Mouse (Mus musculus) forebrain, embryonic 16.5 days (tissue): Measurements from ENCODE around the gene Lrp11. TPM values are rescaled to one million over a fixed set of nuclear protein-coding genes. Genes with fewer than 3 reads are reported as not detected.

Source experiments
- polyA plus RNA-seq: library from polyadenylated mRNA; unstranded; fragments of >200 nt; fragmentation: Nextera tagmentation; extraction: Ambion mirVana; gene quantifications from 2 replicates; pipeline ENCODE4 v1.2.1, GENCODE M21; 2015

The Lrp11 gene
- polyA plus RNA-seq, 1 experiment from 2014 or later, result 38.6 TPM

Other genes with a start within 250 kb of the Lrp11 start
- 0.82 and 1.1 TPM in 2 replicates for gene Ulbp1, start 116.2 kb upstream of the Lrp11 start, polyA plus RNA-seq
- gene Nup43, start 77.7 kb downstream of the Lrp11 start, polyA plus RNA-seq, result 37.0 and 38.7 TPM in 2 replicates
- gene Pcmt1, start 91.3 kb downstream of the Lrp11 start, polyA plus RNA-seq, result 170 and 173 TPM in 2 replicates
- gene Lats1, start 91.4 kb downstream of the Lrp11 start, polyA plus RNA-seq, result 11.2 and 13.0 TPM in 2 replicates
- 39.8 and 45.2 TPM in 2 replicates for gene Katna1, start 136.2 kb downstream of the Lrp11 start, polyA plus RNA-seq
- gene Ginm1, start 203.0 kb downstream of the Lrp11 start, polyA plus RNA-seq, result 46.5 and 51.4 TPM in 2 replicates
- 63.7 and 65.0 TPM in 2 replicates for gene Ppil4, start 203.1 kb downstream of the Lrp11 start, polyA plus RNA-seq
- gene Zc3h12d, start 242.7 kb downstream of the Lrp11 start, polyA plus RNA-seq, result 0.06 and 0.08 TPM in 2 replicates